Mouse (Mus musculus): ENCODE measurements around the gene Tmem167b. TPM values are rescaled to one million over a fixed set of nuclear protein-coding genes. Genes with fewer than 3 reads are reported as not detected.
A peak's percentile ranks its signal among the peaks of the same experiment; 100 is the strongest.
"Not testable (repeated sequence)": the region's sequence is repeated elsewhere in the genome, so short reads cannot be mapped to it uniquely, and the experiment has no call there.

Tmem167b gene
- total RNA-seq (2017) = 67.3 to 88.2 TPM (median 82.3 TPM) in 3 replicates

- ATAC-seq (replicated peaks; ENCODE audit: insufficient number of reproducible peaks, low FRiP score, low TSS enrichment, poor library complexity, severe bottlenecking) = peak; percentile 97
Observed at GRCm38 (mm10) chr3:108562133-108562730, at the start of gene Tmem167b. TSS of gene Tmem167b (minus strand) at chr3:108562466.

DNA sequence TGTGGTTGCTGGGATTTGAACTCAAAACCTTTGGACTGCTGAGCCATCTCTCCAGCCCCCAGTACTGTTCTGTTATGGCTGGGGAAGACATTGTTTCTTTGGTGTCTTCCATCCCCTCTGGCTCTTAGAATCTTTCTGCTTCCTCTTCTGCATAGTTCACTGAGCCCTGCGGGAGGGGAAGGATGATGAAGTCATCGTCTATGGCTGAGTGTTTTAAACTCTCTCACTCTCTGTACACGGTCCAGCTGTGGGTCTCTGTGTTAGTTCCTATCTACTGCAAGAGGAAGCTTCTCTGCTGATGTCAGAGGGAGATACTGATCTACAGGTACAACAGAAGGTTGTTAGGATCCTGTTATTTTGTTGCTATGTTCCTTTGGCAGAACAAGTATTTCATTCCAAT, 46.6 kb upstream of the Tmem167b start:
- no peak for ATAC-seq (replicated peaks; ENCODE audit: insufficient number of reproducible peaks, low FRiP score, low TSS enrichment, poor library complexity, severe bottlenecking)

DNA sequence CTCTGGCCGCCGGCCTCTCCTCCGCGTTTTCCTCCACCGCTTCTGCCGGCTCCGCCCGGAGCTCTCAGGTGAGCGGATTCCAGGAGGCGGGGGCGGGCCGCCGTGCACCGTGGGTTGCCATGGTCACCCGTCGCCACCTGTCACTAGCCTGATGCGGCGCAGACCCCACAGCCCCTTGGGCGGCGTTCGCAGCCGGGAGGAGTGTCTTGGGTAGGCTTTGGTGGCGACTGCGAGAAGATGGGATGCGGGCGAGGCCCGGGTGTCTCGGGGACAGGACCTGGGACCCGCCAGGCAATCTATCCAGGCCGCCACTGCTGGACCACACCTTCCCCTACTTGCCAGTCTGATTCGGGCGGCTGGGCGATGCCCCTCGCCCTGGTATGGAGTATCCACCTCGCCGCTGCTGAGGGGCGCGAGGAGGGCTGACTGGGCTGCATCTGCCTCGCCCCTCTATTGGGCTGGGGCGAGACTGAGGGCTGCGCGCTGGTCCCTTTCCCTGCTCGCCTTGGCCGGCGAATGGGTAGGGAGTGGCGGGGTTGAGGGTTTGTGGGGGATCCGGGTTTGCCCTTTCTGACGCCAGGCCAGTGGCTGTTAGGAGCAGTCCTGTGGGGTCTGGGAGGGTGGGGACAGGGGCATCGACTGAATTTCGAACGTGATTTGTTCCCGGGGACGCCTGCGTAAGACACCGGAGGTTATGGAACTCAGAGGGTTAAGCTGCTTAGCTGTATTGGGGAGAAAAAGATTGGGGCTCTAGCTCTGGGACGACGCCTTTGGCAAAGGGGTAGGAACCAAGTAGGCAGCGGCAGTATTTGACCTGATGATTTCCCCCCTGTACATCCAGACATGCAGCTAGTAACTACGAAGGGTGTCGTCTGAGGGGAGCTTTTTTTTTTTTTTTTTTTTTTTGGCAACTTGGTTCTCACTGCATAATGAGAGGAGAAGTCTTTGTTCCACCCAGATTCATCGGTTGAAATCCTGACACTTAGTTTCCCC, 29.6 kb upstream of the Tmem167b start:
- ATAC-seq (replicated peaks; ENCODE audit: insufficient number of reproducible peaks, low FRiP score, low TSS enrichment, poor library complexity, severe bottlenecking) = 0 out of 2 replicates have a peak, but pooled peaks have one; percentile 4

- peak; percentile 98 for ATAC-seq (replicated peaks; ENCODE audit: insufficient number of reproducible peaks, low FRiP score, low TSS enrichment, poor library complexity, severe bottlenecking)
Observed at GRCm38 (mm10) chr3:108590786-108591529, 28.7 kb upstream of the Tmem167b start, which contains the start of gene Wdr47. TSS of gene Wdr47 (plus strand) at chr3:108591279.

DNA sequence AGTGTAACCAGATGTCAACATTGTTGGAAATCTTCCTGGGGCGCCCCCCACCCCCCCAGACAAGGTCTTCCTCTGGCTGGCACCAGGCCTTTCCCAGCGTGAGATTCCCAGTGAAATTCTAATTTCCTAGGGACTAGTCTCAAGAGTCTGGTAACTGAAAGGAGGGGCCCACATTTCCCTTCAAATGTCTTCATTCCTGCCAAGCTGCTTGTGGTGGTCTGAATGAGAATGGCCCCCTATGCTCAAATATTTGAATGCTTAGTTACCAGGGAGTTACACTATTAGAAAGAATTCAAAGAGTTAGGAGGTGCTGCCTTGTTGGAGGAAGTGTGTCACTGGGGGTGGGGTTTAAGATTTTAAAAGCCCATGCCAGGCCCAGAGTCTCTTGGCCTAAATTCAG, 26.2 kb upstream of the Tmem167b start:
- no peak for ATAC-seq (replicated peaks; ENCODE audit: insufficient number of reproducible peaks, low FRiP score, low TSS enrichment, poor library complexity, severe bottlenecking)

DNA sequence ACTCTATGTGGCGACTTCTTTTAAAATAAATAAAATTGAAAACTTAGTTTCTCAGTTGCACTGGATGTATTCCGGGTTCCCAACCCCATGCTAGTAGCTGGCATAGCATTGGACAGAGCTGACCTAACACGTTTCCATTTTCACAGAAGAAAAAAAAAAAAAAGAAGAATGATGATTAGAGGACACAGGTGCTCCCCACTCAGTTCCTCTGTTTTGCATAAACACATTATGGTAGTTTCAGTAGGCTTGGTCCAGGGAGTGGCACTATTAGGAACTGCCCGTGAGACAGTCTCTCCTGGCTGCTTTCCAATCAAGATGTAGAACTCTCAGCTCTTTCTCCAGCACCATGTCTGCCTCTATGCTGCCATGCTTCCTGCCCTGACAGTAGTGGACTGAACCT, 22.3 kb upstream of the Tmem167b start:
- no peak for ATAC-seq (replicated peaks; ENCODE audit: insufficient number of reproducible peaks, low FRiP score, low TSS enrichment, poor library complexity, severe bottlenecking)

GRCm38 (mm10) chr3:108574018-108574417, 11.8 kb upstream of the Tmem167b start:
- no peak for ATAC-seq (replicated peaks; ENCODE audit: insufficient number of reproducible peaks, low FRiP score, low TSS enrichment, poor library complexity, severe bottlenecking)

DNA sequence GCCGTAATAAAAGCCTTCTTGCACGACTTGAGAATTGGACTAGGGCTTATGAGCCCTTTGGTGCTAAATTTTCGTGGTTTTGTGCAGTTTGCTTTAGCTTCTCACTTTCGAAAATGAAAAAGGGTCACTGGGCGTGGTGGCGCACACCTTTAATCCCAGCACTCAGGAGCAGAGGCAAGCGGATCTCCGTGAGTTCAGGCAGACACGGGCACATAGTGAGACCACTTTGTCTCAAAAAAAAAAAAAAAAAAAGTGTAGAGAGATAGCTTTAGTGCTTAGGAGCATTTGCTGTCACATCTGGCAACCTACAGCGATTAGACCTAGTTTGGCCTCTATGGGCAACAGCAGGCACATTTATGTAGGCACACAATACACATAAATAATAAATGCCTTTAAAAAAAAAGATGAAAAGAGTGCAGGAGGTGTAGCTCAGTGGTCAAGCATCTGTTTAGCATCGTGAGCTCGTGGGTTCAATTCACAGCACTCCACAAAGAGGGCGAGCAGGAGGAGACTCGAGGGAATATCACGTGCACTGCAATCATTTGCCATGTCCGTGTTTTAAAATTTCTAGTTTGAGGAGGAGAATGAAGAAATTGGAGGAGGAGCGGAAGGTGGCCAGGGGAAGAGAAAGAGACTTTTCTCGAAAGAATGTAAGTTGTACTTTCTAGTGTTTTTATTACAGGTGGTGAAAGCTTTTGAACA, 10.2 kb upstream of the Tmem167b start:
- no peak for ATAC-seq (replicated peaks; ENCODE audit: insufficient number of reproducible peaks, low FRiP score, low TSS enrichment, poor library complexity, severe bottlenecking)

DNA sequence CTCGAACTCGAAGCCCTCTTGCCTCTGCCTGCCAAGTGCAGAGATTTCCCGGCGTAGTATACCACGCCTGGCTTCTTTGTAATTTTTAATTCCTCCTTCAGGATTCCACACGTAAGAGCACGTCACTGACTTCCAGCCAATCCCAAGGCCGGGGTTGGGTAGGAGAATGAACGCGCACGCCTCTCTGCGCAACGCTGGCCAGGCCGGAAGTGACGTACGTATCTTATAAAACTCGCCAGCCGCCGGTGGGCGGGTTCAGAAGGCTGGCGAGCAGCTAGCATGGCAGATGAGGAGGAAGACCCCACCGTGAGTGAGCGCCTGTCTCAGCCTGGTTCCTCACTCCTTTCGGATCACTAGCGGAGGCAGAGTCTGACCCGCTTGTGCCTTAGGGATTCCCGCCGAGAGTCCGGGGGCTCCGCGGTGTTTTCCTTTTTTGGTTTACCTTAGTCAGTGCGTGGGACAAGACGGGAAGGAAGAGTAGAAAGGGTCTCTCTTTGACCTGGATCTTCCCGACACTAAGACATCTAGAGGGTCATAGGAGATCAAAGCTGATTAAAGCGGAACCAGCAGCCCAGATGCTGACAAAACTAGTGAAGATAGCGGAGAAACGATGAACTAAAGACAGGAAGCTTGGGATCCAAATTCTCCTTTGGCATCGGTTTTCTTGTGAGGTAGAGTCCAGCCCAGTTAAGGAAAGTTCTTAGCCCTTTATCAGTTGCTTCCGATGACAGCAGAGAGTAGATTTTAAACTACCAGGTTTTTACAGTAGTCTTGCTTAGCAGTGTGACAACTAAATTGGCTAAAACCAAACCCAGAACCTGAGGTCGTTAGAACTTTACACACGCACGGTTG, 9.4 kb upstream of the Tmem167b start, which contains the start of gene Taf13:
TSS of gene Taf13 (plus strand) at position 256 of the 852 bp plus-strand sequence.
- peak; percentile 99 for ATAC-seq (replicated peaks; ENCODE audit: insufficient number of reproducible peaks, low FRiP score, low TSS enrichment, poor library complexity, severe bottlenecking)

GRCm38 (mm10) chr3:108570813-108571212, 8.5 kb upstream of the Tmem167b start:
- no peak for ATAC-seq (replicated peaks; ENCODE audit: insufficient number of reproducible peaks, low FRiP score, low TSS enrichment, poor library complexity, severe bottlenecking)

DNA sequence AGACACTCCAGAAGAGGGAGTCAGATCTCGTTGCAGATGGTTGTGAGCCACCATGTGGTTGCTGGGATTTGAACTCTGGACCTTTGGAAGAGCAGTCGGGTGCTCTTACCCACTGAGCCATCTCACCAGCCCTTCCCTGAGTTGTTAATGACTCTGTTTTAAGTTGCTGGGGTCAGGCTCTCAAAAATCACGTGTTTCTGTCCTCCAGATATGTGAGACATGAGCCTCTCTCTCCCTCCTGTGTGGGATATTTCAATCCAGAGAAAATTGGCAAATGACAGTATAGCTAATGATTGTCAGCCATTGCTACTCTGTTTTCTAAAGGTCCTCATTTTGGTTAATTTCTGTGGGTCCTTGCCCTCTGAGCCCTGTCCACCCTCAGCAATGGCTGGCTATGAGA, 7.4 kb upstream of the Tmem167b start:
- not testable (repeated sequence) for ATAC-seq (replicated peaks; ENCODE audit: insufficient number of reproducible peaks, low FRiP score, low TSS enrichment, poor library complexity, severe bottlenecking)

GRCm38 (mm10) chr3:108567990-108568877, 6.0 kb upstream of the Tmem167b start:
- no peak for ATAC-seq (replicated peaks; ENCODE audit: insufficient number of reproducible peaks, low FRiP score, low TSS enrichment, poor library complexity, severe bottlenecking)

GRCm38 (mm10) chr3:108563309-108563708, 1.0 kb upstream of the Tmem167b start:
- peak; percentile 44 for ATAC-seq (replicated peaks; ENCODE audit: insufficient number of reproducible peaks, low FRiP score, low TSS enrichment, poor library complexity, severe bottlenecking)

DNA sequence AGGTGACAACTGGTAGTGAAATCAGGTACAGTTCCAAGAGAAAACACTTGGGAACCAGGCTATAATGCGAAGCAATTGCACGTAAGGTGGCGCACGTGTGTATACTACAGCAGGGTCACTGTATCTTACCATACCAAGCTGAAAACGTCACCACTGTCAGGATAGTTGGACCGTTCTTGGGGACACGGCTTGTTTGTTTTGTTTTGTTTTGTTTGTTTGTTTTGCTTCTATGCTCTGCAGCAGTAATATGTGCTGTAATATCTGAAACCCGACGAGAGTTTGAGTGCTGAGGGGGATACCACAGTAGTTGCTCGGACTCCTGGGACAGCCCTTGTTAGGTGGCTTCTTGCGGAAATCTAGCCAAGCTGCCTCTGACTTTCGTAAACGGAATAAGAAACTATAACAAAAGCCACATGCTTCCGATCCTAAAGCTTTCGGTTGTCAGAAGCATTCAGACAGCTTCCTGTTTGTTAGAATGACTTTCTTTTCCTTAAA, 558 bp upstream of the Tmem167b start:
- peak; percentile 16 for ATAC-seq (replicated peaks; ENCODE audit: insufficient number of reproducible peaks, low FRiP score, low TSS enrichment, poor library complexity, severe bottlenecking)

- no peak for ATAC-seq (replicated peaks; ENCODE audit: insufficient number of reproducible peaks, low FRiP score, low TSS enrichment, poor library complexity, severe bottlenecking)
Observed at GRCm38 (mm10) chr3:108557888-108558287, 4.4 kb downstream of the Tmem167b start.

GRCm38 (mm10) chr3:108554587-108555312, 7.5 kb downstream of the Tmem167b start:
- ATAC-seq (replicated peaks; ENCODE audit: insufficient number of reproducible peaks, low FRiP score, low TSS enrichment, poor library complexity, severe bottlenecking) = peak; percentile 99

Measured in monocyte, adult 5-6 weeks (primary cell).